Mouse (Mus musculus): ENCODE results near the gene Setd3.

DNA sequence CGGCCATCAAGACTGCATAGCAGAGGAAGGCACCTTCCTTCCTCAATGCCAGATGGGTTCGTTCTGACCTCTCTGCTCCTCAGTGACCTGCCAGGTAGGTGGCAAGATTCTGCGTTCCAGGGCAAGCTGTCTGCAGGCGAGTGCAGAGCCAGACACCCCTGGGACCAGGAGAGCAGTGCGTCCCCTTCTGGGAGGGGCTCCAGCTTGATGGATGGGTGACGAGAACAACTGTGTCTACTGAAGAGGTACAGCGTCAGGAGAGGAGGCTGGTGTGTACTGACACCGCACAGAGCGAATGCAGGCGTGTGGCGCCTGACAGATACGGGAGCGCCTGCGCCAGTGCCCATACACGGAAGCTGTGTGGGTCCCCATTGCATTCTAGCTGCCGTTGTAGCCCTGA is 48.4 kb upstream of the Setd3 start:
- TF ChIP-seq GATA1 (IDR thresholded peaks at IDR 0.05; ENCODE audit: borderline replicate concordance, low read length) (no peak), FLI1 (IDR thresholded peaks at IDR 0.05; ENCODE audit: low read length) (no peak)

Measured in megakaryocyte, embryonic 14.5 days (primary cell).